Mouse (Mus musculus) urinary bladder, postnatal 10 days (tissue): ENCODE measurements around the gene Pdss2.

Source experiments
- DNase-seq: peaks from one replicate; pipeline ENCODE4 v3.0.0; 2022; ENCODE audit warnings: low spot score

The Pdss2 gene

DNA sequence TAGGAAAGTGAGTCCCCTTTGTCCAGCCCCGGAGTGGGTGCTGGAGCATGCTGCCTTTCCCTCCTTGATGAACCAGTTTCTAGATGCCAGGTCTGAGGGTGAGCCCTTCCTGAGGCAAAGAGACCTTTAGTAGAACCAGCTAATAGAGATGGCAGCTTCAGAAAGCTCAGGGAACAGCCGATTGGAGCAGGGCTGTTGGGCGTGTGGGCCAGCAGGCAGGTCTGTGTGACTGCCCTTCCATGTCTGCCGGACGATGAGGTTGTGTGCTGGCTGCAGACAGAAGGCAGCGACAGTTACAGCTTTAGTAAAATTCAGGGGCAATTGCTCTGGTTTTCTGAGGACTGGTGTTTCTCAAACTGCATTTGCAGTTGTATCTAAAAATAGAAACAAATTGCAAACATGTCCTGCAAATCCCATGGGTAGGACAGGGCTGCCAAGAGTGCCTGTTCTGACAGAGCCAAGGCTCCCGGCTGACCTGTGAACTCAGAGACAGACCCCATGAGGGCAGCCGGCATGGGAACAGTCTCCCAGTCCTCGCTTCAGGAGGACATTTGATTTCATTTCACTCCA, 262.2 kb downstream of the Pdss2 start:
- no peak for DNase-seq

DNA sequence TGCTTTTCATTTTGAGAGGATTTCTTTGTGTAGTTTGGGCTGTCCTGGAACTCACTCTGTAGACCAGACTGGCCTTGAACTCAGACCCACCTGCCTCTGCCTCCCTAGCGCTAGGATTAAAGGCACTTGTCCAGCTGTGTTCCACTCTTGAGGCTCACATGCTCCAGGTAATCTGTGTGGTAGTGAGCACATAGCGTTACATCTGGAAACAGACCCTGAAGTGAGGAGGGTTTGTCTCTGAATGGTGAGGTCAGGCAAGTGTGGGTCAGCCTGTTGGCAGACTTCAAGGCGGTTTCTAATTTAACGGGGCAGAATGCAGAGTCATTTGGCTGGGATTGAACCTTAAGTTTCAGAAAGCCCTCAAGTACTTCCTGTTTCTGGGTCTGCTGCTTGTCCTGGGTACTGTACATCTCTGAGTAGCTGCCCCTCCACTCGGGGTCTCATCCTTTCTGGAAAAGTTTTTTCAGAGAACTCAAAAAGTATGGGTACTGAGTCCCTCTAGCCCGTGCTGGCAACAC, 264.5 kb downstream of the Pdss2 start:
- DNase-seq, result no peak

DNA sequence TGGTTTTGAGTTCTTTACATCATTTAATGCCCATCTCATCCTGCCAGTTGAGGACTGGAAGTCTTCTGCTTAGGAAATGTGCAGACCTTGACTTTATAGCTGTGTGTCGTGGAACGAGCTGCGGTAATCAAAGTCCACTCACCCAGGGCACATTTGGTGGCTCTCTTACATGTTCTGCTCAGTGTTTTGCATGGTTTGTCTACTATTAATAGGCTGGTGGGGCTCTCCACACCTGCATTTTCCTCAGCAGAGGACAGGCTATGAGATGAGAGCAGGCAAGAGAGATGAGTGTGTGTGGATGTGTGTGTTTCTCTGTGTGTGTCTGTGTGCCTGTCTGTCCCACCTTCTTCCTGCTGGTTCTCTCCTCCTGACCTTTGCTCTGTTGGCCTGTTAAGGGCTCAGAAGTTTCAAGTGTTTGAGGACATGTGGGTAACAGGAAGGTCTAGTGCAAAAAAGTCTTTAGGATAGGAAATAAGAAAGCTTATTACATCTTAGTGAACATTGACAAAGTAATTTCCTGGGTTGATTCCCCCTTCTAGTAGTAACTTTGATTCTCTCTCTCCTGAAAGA, 266.2 kb downstream of the Pdss2 start:
- no peak for DNase-seq

DNA sequence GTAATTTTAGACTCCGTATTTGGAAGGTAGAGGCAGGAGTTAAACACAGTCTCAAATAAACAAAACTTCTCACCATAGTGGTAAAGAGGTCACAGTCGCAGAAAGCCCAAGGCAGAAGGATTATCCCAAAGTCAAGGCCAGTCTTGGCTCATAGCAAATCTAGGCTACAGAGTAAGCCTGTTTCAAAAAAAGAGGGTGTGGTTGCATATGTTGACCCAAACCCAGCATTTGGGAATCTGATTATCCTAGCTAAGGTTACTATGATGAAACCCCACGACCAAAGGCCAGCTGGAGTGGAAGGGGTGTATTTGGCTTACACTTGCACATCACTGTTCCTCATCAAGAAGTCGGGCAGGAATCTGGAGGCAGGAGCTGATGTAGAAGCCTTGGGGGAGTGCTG, 267.0 kb downstream of the Pdss2 start:
- DNase-seq, result no peak

DNA sequence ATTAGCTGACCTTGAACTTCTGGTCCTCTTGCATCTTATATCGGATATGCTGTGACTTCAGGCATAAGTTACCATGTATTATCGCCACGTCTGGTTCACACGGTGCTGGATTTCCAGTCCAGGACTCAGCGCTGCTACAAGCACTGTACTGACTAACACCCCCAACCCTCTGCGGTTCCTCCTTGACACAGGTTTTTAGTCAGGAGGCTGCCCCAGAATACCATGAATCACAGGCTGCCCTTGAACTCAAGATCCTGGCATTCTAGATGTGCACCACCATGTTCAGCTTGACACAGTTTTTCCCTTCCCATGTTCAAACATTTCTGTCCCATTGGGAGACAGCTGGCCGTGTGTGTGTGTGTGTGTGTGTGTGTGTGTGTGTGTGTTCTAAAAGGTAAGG, 267.9 kb downstream of the Pdss2 start:
- no peak for DNase-seq

DNA sequence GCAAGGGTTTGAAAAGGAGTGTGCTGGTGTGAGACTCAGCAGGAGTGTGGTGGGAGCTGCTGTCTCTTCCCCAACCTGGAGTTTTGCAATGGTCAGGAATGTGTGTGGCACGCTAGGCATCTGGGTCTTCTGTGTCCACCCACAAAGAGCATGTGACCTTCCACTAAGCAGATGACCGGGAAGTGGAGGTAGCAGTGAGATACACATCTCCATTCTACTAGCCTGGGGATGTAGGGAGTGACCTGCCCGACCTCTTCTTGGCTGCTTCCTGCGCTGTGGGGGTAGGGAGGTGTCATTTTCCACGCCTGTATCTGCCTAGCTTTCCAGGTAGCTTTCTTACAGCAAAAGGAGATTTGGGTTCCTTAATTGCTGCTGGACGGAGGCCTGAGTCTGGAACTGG, 268.3 kb downstream of the Pdss2 start:
- DNase-seq, result no peak

DNA sequence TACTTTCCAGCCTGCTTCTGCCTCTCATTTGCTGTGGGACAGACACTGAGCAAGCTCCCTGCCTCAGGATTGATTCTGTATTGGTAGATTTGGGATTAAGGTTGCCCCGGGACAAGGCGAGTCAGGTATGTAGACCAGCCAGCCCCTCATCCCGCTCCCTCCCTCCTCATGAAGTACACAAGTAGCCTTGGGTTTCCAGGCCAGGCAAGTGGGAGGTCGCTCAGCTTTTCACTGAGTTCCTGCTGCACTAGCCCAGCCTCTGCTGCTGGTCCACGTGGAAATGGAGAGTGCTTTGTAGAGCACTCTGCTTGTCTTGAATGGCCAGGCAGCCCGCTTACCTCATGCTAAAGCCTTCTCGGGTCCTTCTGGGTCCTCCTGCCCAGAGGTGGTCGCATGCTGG, 268.7 kb downstream of the Pdss2 start:
- no peak for DNase-seq

DNA sequence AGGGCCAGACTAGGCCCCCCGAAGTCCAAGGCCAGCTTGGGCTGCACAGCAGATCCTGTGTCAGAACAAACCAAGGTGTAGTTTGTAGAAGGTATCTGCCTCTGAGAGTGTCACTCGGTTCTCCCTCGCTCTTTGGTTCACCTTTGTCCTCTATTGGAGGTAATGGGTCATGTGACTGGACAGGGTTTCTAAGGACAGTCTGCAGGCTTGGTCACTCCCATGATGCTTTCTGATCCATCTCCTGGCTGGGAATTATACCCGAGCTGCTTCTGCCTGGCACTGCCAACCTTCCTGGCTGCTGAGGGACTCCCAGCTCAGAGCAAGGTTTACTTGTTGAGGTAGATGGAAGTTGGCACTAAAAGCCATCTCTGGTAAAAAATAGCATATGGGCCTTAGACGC, 269.6 kb downstream of the Pdss2 start:
- DNase-seq, result no peak

DNA sequence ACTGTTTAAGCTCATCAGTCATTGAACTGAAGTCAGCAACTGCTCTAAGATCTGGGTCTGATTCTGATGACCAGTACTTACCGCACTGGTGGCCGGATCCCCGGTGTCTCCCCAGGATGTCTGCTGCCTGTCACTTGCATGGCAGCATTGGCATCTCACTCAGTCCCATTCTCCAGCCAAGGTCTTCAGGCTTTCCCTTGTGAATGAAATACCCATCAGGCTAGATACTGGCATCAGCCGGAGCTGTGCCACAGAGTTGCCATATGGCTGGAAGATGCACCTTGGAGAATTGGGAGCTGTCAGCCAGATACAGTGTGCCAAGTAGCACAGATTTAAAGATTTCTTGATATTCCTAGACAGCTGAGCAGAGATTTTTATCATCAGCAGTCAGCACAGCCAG, 281.3 kb downstream of the Pdss2 start:
- DNase-seq, result no peak

DNA sequence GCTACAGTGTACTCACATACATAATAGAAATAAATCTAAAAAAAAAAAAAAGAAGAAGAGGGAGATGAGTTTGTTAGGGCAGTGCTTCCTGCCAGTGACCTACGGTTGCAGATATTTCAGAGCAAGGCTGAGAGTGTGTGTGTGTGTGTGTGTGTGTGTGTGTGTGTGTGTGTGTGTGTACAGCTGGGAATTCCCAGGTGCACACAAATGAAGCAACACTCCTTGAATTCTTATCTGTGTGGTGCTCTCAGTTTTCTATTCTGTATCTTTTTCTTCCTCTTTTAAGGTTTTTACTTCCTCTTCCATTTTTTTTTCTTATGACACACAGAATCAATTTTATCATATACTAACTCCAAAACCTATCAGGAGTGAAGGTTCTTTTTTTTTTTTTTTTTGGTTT, 283.0 kb downstream of the Pdss2 start:
- DNase-seq, result no peak

DNA sequence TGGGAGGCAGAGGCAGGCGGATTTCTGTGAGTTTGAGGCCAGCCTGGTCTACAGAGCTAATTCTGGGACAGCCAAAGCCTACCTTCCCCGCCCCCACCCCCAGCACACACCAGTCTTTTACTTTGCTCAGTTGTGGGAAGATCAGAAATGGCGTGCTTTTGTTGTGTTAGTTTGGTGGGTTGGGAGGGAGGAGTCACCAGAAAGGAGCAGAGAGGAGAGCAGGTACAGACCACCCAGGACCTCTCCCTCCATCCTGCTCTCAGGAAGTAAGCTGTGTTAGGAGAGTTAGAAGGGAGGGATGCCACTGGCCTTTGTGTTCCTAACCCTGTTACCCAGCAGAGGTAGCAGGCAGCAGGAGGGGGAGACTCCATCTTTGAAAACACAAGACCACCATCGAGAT, 285.8 kb downstream of the Pdss2 start:
- no peak for DNase-seq

DNA sequence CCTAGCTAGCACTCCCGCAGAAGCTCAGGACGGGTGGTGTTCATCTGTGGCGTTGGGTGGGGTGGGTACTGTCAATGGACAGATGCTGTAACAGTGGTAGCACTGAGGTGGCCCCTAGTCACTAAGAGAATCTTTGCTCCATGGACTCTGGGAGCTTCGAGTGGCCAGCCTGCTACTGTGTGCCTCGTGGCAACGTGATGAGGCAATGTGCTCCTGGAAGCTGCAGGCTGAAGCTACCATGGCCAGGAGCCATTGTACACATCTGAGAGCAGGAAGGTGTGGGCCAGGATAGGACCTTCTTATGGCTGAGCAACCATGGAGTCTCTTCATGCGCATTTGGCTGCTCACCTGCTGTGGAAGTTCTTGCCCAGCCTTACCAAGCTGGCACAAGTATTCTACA, 287.9 kb downstream of the Pdss2 start:
- DNase-seq, result no peak

DNA sequence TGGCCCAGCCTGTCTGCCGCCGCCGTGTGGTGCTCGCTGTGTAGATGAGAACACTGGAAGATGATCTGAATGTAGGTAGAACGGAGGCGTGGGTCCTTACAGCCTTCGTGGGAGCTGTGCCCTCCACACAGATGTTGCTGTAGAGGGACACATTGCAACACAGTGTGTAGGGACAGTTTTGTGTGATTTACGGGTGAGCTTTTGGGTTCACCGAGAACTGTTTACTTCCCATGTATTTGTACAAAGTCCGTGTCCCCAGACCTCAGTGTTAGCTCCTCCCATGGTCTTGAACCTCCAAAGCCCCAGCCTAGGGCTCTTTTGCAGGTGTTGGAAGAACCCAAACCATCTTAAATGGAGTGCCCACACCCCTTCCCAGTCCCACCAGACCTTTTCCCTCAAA, 291.7 kb downstream of the Pdss2 start:
- no peak for DNase-seq
